Mouse (Mus musculus) layer of hippocampus, adult 11-12 months (tissue): ENCODE results near the gene Kcnmb3.
A peak's percentile ranks its signal among the peaks of the same experiment; 100 is the strongest.

Source experiments
- DNase-seq: peaks from one replicate; pipeline ENCODE4 v3.0.0; 2022; ENCODE audit warnings: low spot score

Kcnmb3 gene

DNA sequence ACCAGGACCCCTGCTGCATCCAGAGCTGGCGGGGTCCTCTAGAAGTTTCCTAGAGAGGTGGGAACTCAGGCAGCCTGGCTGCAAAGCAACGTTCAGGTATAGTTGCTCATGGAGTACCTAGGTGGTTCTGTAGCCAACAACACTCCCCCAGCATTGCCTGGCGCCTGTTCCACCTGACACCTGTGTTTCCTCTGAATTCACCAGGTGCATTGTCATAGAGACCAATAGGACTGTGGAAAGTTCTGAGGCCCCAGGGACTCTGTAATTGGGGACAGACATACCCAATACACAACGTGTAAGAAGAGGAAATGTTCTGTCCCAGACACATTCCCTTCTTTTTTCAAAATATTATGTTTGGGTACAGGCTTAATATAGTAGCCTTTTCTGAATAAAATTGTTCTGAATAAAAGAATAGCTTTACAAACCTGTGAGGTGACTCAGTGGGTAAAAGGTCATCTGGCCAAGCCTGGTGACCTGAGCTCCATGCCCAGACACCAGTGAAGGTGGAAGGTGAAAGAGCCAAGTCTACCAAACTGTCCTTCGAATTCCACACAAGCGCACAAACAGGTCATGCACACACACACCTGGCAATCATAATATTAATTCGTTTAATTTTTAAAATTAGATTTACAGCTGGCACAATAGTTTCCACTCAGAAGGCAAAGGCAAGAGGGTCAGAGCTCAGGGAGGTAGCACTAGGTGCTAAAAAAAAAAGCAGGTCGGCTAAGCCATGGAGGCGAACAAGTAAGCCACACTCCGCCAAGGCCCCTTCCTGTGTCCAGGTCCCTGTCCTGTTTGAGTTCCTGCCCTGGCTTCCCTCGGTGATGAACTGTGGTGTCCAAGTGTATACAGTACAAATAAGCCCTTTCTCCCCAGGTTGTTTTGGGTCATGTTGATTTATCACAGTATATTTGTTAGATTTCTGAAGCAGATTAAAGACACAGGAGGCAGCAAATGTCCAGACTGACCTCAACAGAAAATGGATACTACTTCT is at the start of gene Kcnmb3:
TSS of gene Kcnmb3 (minus strand) at position 135 of the 994 bp plus-strand sequence.
- DNase-seq: no peak

DNA sequence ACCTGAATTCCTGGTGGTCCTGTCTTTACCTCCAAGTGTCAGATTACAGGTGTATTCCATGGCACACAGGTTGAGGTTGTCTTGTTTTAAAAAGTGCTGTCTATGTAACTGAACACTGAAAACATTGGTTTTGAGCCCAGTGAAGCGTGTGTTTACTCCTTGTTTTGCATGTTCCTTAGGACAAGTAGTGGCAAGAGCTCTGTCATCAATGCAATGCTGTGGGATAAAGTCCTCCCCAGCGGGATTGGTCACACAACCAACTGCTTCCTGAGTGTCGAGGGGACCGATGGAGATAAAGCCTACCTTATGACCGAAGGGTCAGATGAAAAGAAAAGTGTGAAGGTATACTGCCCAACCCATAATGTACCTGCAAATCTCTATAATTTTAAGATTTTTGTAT is 46.1 kb upstream of the Kcnmb3 start:
- DNase-seq: no peak

DNA sequence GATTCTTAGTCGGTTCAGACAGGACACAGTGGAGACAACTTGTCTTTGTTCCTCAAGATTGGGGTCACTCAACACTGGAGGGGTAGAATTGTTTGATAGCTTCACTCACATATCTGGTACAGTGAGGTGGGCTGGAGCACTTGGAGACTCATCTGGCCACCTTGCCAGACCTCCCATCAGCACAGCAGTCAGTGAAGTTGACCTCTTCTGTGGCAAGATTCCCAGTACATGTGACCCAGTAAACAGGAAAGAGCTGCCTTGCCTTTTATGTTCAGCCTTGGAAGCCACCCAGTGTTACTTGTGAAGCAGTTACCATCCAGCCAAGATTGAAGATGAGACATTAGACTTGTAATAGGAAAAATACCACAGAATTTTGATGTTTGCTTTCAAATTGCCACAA is 45.5 kb upstream of the Kcnmb3 start:
- peak; percentile 55 for DNase-seq

DNA sequence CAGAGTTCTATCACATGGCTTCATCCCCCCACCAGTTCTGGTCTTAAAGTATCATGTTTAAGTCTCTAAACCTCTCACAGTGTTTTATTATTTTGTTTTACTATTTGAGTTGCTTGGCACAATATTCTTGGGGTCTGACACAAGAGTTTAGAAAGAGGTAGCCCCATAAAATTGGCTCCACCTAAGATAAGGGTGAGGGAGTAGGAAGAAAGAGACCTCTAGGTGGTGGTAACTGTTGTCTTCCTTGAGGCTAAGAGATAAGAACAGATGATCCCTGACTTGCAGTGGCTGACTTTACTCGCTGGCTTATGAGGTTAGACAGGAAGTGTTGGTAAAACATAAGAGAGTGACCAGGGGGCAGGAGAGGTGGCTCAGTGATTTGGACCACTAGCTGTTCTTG is 43.7 kb upstream of the Kcnmb3 start:
- DNase-seq: no peak

DNA sequence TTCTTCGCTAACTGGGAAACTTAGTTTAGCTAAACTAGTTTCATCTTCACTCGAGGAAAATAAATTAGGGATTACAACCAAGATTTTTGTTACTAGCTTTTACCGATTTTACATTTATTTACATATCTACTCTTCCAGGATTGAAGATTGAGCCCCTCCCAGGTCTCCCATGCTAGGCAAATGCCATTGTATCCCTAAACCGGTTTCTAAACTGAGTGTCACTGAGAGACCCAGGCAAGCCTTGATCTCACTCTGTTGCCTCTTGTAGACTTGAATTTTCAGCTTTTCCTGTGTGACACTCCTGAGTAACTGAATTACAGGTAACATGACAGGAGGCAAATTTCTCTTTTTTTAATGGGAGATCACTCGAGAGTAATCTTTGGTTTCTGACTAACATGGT is 38.0 kb upstream of the Kcnmb3 start:
- DNase-seq: no peak

DNA sequence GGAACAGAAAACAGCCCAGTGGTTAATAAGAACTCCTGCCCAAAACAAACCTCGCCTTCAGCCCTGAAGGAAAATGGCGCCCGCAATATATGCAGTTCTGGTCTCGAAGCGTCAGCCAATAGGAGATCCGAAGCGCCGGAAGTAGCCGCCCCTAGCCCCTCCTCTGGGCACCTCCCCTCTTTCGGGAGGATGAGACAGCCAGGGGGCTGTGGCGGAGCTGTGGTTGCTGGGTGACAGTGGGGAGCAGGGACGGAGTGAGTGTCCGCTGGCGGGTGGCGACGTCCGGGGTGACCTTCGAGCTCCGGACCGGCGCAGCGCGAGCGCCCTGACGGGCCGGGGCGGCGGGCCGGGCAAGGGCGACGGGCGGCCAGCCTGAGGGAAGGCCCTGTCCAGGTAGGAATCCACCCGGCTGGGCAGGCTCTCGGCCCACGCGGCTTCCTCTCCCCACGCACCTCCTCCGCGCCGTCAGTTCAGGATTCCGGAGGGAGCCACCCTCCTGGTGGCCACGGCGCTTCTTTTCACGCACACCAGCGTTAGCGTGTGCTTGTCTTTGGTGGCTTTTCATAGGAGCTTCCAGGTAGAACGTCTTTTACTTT is 37.4 kb upstream of the Kcnmb3 start, which contains the start of gene Mfn1:
TSS of gene Mfn1 (plus strand) at position 163 of the 596 bp plus-strand sequence.
- peak; percentile 94 for DNase-seq

DNA sequence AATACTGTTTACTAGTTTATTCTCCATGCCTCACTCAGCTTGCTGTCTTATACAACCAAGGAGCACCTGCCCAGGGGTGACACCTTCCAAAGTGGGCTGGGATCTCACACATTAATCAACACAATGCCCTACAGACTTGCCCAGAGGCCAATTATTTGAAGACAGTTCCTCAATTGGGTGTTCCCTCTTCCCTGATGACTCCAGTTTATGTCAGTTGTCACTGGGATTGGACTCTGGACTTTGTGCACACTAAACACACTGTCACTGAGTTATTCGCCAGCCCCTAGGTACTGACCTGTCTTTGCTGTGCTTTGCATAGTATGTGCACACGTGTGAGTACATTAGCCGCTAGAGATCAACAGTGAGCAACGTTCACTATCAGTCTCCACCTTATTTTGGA is 35.1 kb upstream of the Kcnmb3 start:
- no peak for DNase-seq

DNA sequence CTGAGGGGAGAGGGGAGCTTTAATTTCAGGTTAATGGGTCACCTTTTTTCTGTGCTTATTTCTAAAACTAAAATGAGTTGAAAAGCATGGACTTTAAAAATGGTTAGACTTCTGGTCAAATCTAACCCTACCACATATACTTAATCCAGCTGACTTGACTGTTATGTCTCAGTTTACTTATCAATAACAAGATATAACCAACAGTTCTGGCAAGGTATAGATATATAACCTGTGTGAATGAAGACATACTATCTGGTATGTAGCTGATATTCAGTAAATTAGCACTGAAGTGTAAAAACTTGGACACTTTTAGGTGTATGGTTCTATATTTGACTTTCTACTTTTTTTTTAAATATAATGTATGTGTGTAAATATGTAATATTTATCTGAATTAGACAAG is 21.5 kb upstream of the Kcnmb3 start:
- no peak for DNase-seq

DNA sequence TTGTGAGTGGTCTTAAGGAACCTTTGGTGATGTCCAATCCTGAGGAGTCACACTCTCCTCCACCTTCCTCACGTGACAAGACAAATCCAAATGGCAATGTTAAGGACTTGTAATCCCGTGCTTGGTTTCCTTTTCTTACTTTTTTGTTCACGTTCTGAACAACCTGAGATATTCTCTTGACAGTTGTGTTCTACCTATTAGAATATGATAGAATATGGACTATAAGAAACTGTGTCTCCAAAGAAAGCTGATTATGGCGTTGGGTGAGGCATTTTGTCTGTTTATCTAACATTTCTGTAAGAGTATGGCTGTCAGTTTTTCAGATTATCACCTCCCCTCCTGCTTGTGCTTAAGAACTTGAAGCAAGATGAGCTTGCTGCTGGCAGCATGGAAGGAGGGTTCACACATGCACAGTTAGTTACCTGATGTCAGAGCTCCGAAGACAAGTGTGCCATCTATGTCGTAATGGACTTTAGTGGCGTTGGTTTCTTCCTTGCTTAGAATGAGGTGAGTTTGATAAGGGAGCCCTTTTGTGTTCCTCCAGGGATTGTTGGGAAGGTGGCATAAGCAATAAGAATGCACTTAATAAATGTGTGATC is 20.8 kb upstream of the Kcnmb3 start:
- no peak for DNase-seq

DNA sequence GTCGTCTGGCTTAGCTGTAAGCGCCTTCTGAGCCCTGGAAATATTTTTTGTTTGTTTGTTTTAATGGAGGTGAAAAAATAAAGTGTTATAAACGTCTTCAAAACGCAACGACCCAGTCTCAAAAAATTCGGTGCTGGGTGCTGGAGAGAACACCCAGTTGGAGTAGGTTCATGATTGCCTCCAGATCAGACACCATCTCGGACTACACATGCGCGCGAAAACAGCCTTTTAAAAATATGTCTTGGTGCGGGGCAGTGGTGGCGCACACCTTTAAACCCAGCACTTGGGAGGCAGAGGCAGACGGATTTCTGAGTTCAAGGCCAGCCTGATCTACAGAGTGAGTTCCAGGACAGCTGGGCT is 19.1 kb upstream of the Kcnmb3 start:
- peak; percentile 32 for DNase-seq

DNA sequence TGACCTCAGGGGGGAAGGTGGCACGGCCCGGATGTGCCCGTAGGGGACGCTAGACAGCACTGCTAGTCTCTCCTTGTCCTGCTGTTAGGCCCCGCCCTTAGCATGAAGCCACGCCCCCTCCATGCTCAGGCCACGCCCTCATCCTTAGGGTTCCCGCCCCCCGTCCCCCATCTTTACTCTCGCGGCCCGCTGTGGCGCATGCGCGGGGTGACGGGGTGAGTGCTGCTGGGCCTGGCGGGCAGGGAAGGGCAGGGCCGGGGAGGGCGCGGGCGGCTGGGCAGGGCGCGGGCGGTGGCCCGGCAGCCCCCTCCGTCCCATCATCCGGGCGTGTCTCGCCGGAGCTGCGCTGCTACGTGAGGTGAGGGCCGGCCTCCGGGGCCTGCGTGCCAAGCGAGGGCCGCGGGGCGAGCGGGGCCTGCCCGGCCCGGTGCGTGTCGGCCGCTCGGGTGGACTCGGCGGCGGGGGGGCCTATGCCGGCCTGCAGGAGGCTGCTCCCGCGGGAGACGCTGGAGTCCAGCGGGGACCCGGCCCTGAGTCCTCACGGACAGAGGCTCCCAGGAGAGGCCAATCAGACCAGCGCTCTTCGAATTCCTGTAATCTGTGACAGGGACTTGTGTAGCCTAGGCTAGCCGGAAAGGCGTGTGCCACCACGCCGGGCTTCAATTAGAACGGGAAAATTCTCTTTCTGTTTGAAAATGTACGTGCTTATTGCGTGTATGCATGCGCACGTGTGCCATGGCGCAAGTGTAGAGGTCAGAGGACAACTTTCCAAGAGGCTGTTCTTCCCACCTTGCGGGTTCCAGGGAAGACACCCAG is 18.6 kb upstream of the Kcnmb3 start:
- DNase-seq: peak; percentile 96

DNA sequence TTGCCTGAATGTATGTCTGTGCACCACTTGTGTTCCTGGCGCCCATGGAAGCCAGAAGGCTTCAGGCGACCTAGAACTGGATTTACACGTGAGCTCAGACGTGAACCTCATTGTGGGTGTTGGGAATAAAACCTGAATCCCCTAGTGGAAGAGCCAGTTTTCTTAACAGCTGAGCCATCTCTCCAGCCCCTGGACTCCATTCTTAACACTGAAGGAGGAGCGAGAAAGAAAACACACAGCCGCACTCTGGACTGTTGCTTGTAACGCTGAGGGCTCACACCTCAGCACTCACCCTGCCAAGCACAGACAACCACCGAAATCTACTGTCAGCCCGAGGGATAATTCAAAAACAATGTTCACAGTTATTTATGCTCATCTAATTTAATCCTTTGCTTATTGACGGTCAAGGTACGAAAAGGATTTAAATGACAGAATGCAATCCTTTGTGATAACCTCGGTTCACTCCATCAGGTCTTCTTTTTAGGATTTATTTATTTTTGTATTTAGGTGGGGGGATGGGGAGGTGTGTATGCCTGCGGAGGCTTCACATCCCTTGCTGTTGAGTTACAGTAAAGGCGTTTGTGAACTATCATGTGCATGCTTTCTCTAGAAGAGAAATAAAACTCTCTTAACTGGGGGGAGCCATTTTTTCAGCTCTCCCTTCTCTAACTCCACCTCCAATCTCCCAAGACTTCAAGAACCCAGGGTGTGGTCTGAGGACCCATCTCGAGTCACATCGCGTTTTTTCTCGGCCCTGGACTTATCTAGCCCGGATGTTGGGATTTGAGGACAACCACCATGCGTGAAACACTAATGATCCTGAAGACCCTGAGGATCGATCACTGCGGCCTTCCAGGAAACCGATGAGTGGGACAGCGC is 17.7 kb upstream of the Kcnmb3 start, which contains the start of gene Zfp639:
TSS of gene Zfp639 (plus strand) at position 764 of the 879 bp plus-strand sequence.
- no peak for DNase-seq

DNA sequence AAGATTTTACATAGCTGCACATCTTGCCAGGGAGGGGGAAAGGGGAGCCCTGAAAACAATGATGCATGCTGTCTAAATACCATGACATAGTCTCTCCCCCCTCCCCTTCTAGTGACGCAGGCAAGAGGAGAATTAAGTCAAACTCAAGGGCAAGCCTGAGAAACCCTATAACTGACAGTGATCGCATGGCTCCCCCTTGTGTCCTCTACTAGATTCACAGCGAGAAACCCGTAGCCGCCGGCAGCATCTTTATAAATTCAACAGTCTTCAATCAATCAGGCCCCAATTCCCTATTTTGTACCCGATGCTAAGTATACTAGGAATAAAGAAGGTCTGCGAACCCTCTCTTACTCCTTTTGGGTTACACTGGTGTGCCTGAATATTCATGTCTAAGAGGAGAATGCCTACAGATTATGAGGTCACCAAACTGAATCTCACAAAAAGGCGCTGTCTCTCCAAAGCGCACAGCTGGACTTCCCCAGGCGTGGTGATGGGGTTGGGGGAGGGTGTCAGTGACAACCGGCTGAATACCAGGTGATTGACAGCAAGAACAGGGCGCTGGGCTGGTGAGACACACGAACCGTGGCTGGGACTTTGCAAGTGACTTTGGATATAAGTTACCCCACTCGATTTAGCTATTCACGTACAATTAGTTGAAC is 16.8 kb upstream of the Kcnmb3 start:
- DNase-seq: peak; percentile 75

DNA sequence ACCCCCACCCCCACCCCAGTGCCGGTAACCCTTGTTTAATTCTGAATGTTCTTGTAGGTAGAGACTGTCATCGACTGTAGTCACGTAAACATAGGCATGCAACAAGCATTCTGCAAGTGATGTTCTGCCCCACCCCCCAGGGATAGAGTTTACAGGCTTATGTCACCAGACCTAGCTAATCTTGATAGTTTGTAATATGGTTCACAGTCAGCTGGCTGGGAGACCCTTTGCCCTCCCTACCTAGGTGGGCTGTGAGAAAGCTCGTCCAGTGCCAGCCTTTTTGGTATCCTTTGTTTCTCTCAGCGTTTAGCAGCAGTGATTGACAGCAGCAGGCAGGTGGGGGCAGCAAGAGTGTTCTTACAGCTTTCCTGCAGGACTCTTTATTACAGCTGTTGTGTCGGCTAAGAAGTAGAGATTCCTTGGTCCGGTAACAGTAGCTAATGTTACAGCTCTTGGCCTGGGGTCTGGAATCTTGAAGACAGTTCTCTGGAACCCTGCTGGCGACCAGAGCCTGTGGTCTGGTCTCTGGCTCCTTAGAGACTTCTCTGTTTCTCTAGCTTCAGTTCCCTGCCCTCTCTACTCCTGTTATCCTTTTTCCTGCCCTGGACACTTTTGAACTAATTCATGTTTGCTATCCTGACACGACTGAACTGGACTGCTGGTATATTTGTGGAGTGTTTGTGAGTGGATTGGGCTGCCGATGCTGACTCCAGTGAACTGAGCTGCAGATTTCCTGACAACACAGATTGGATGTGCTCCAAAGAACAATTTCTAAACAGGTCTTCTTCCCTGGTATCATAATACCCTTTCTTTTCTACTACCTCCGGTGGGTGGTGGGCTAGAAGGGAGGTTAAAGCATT is 14.6 kb upstream of the Kcnmb3 start:
- DNase-seq: no peak

DNA sequence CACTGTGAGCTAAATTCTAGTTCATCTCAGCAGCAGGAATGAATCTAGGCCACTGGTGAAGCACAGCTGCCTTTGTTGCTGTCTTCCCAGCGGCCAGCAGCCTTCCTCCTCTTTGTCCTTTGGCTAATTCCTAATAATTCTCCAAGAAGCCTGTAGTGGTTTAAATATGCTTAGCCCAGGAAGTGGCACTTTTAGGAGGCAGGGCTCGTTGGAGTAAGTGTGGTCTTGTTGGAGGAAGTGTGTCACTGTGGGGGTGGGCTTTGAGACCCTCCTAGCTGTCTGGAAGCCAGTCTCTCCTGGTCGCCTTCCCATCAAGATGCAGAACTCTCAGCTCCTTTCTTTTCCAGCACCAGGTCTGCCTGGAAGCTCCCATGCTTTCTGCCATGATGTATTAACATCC is 13.8 kb upstream of the Kcnmb3 start:
- DNase-seq: no peak

DNA sequence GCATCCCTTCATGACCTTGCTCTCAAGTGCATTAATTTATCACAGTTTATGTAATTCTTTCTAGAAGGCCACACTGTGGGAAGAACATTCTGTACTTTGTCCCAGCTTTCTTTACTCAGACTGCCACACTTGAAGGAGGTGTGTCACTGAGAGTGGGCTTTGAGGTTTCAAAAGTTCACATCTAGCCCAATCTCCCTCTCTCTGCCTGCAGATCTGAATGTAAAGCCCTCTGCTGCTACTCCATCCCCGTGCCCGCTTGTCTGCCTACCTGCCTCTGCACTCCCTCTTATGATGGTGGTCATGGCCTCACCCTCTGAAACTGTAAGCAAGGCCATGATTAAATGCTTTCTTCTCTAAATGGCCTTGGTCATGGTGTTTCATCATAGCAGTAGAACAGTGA is 8.3 kb upstream of the Kcnmb3 start:
- no peak for DNase-seq

DNA sequence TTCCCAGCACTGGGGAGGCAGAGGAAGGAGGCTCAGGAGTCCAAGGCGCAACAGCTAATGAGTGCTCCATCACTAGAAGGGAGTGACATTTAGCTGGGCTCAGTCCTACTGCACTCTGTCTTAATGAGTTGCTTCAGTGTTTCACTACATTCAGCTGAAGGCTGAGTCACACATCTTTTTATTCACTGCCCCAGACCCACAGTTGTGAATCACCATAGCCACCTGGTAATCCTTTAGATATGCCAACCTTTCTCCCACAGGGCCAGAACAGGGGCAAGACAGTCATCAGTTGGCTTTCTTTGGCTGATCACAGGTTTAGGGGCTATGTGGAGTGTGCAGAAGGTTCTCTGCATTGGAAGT is 4.7 kb upstream of the Kcnmb3 start:
- DNase-seq: no peak

DNA sequence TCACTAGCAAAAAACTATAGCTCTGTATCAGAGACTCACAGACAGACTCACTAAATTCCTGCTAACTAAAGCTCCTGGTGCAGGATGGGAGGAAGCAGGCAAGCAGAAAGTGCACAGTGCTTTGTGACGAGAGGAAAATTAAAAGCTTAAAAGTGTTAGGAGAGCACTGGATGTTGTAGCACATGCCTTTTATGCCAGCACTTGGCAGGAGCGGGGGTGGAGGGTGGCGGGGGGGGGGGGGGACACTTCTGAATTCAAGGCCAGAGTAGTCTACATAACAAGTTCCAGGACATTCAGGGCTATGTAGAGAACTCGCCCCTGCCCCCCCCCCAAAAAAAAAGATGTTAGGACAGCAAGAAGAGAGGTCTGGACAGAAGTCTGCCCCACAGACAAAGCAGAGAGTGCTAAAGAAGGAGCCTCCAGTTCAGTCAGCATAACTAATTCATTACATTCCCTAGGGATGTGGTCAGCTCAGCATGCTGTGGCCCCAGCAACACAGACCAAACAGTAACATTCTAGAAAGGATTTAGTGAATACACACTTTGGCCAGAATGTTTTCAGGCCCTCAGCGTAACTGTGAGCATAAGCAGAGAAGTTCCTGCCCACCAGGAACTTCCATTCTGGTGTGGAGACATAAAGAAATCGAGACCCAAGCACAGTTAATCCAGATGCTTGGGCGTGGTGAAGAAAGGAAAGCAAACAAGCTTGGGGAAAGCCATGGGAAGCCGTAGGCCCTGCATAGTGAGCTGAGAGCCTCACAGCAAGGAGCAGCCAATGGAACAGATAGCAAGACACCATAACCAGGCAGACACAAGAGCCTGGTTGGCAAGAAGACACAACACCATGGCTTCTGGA is 4.1 kb upstream of the Kcnmb3 start:
- no peak for DNase-seq
